ENCODE assay signal across 1 mouse cellular context in the genomic region with DNA sequence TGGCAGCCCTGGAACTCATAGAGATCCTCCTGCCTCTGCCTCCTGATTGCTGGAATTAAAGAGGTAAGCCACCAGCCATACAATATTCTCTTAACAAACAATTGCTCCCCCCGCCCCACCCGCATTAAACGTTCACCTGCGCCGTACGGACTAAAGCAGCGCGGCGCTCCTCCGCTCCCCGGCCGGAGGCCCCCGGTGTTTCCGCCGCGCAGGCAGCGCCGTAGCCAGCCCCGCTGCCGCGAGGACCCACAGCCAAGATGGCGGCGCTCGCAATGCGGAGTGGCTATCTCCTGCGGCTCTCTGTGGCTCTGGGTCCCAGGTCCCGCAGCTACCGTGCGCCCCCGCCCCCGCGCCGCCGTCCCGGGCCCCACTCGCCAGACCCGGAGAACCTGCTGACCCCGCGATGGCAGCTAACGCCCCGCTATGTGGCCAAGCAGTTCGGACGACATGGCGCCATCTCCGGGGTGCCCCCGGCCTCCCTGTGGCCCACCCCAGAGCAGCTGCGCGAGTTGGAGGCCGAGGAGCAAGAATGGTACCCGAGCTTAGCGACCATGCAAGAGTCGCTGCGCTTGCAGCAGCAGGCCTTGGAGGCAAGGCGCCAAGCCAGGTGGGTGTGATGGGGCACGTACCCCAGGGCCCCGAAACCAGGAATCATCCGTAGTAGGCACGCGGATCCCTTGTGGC.
TF ChIP-seq lines count a peak whose summit lies in the region.

No protein-coding gene starts in this region.

TF ChIP-seq in MEL, 35 proteins besides CTCF, POLR2A, EP300 and RAD21:
- TF ChIP-seq BHLHE40 (IDR thresholded peaks at IDR 0.05; ENCODE audit: borderline replicate concordance, low read depth, low read length) (no peak), SIN3A (IDR thresholded peaks at IDR 0.05; ENCODE audit: low read length) (peak; percentile 30), POLR2AphosphoS5 (IDR thresholded peaks at IDR 0.05; ENCODE audit: borderline replicate concordance, low read depth, low read length) (no peak), KAT2A (conservative IDR thresholded peaks at IDR 0.05; ENCODE audit: low read depth, low read length) (no peak; the same call in 1 of the 2 replicates), CHD1 (IDR thresholded peaks at IDR 0.05; ENCODE audit: low read depth, low read length) (0 out of 2 replicates have a peak, but pooled peaks have one; percentile 59), TAL1 (IDR thresholded peaks at IDR 0.05; ENCODE audit: low read length) (no peak), NRF1 (IDR thresholded peaks at IDR 0.05; ENCODE audit: insufficient read depth, low read depth, low read length, poor library complexity, severe bottlenecking) (no peak), NELFE (IDR thresholded peaks at IDR 0.05; ENCODE audit: low read depth, low read length) (peak; percentile 82), UBTF (IDR thresholded peaks at IDR 0.05; ENCODE audit: borderline replicate concordance, insufficient read depth, low read depth, low read length) (0 out of 2 replicates have a peak, but pooled peaks have one; percentile 56), SMC3 (IDR thresholded peaks at IDR 0.05; ENCODE audit: low read depth, low read length) (no peak), MAZ (IDR thresholded peaks at IDR 0.05; ENCODE audit: low read depth, low read length) (no peak), POLR2AphosphoS2 (IDR thresholded peaks at IDR 0.05; ENCODE audit: low read length) (peak; percentile 57; the same call in 1 of the 2 replicates), TCF12 (IDR thresholded peaks at IDR 0.05; ENCODE audit: low read depth, low read length) (peak; percentile 81), ZKSCAN1 (IDR thresholded peaks at IDR 0.05; ENCODE audit: low read depth, low read length) (no peak), ZMIZ1 (IDR thresholded peaks at IDR 0.05; ENCODE audit: low read depth, low read length) (peak; percentile 78), USF1 (IDR thresholded peaks at IDR 0.05; ENCODE audit: low read depth, low read length) (0 out of 2 replicates have a peak, but pooled peaks have one; percentile 10), E2F4 (IDR thresholded peaks at IDR 0.05; ENCODE audit: borderline replicate concordance, low read depth, low read length) (no peak), CHD2 (IDR thresholded peaks at IDR 0.05; ENCODE audit: low read length) (no peak), MEF2A (IDR thresholded peaks at IDR 0.05; ENCODE audit: extremely low read depth, insufficient replicate concordance, low read depth, low read length, poor library complexity, severe bottlenecking) (no peak), JUND (IDR thresholded peaks at IDR 0.05; ENCODE audit: low read depth, low read length) (no peak), RCOR1 (IDR thresholded peaks at IDR 0.05; ENCODE audit: low read depth, low read length) (no peak), GABPA (IDR thresholded peaks at IDR 0.05; ENCODE audit: low read depth, low read length) (no peak), ZNF384 (IDR thresholded peaks at IDR 0.05; ENCODE audit: low read depth, low read length) (no peak), MXI1 (IDR thresholded peaks at IDR 0.05; ENCODE audit: low read depth, low read length) (peak; percentile 49), MYC (IDR thresholded peaks at IDR 0.05; ENCODE audit: low read depth, low read length) (no peak; the same call in 1 of the 2 replicates), USF2 (IDR thresholded peaks at IDR 0.05; ENCODE audit: borderline replicate concordance in 1 of 2, insufficient read depth in 1 of 2, low read depth in 1 of 2, low read length in 2 of 2) (no peak), GATA1 (IDR thresholded peaks at IDR 0.05; ENCODE audit: low read depth, low read length) (no peak), MAFK (IDR thresholded peaks at IDR 0.05; ENCODE audit: borderline replicate concordance, low read depth, low read length) (no peak), MAX (IDR thresholded peaks at IDR 0.05; ENCODE audit: low read length) (peak; percentile 80), ZC3H11A (IDR thresholded peaks at IDR 0.05; ENCODE audit: low read depth, low read length) (no peak), MYB (IDR thresholded peaks at IDR 0.05; ENCODE audit: low read depth, low read length) (no peak), TBP (IDR thresholded peaks at IDR 0.05; ENCODE audit: low read depth, low read length) (peak; percentile 76; the same call in 1 of the 2 replicates), ETS1 (IDR thresholded peaks at IDR 0.05; ENCODE audit: low read depth, low read length) (0 out of 2 replicates have a peak, but pooled peaks have one; percentile 28), ELF1 (IDR thresholded peaks at IDR 0.05; ENCODE audit: low read depth, low read length) (no peak), HCFC1 (IDR thresholded peaks at IDR 0.05; ENCODE audit: low read depth, low read length) (peak; percentile 84)
